Mouse (Mus musculus) kidney, adult 11 months (tissue): Measurements from ENCODE around the gene Wrap53.
A peak's percentile ranks its signal among the peaks of the same experiment; 100 is the strongest.
"Not testable (repeated sequence)": the region's sequence is repeated elsewhere in the genome, so short reads cannot be mapped to it uniquely, and the experiment has no call there.

Source experiments
- DNase-seq: peaks from one replicate; pipeline ENCODE4 v3.0.0; 2022

Wrap53 gene

DNA sequence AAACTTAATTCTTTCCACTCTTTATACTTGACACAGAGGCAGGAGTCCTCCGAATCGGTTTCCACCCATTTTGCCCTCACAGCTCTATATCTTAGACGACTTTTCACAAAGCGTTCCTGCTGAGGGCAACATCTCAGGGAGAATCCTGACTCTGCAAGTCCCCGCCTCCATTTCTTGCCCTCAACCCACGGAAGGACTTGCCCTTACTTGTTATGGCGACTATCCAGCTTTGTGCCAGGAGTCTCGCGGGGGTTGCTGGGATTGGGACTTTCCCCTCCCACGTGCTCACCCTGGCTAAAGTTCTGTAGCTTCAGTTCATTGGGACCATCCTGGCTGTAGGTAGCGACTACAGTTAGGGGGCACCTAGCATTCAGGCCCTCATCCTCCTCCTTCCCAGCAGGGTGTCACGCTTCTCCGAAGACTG is at the start of gene Wrap53, which contains the start of gene Trp53:
Wrap53 (minus strand) TSS at position 165 of the 424 bp plus-strand sequence.
Trp53 (plus strand) TSS at position 269 of the 424 bp plus-strand sequence.
- DNase-seq: peak; percentile 96

DNA sequence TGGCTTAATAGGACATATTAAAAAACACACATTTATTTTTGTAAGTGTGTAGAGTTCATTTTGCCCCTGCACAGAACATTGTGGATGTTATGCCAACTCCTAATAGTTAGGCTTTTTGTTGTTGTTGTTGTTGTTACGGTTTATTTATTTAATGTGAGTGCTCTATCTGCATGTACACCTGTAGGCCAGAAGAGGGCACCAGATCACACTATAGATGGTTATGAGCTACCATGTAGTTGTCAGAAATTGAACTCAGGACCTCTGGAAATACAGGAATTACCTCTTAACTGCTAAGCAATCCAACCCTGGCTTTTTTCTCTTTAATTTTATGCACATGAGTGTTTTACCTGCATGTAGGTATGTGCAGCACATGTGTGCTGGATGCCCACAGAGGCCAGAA is 49.7 kb upstream of the Wrap53 start:
- DNase-seq: no peak

DNA sequence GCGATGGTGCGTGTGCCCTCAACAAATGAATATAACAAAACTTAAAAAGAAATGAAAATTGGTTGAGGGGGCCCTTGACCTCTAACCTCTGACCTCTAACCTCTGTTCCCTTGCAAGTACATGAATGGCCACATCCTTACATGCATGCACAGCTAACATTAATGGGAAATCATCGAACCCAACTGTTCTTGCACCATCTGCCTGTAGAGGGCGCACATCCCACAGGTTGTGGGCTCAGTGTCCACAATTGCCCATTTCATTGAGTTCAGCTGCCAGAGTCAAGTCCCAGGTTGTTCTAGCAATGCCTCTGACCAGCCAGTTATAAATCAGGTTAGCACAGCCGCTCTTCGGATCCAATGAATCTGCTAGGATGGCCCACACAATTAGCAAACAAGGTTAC is 48.2 kb upstream of the Wrap53 start:
- DNase-seq: peak; percentile 72

DNA sequence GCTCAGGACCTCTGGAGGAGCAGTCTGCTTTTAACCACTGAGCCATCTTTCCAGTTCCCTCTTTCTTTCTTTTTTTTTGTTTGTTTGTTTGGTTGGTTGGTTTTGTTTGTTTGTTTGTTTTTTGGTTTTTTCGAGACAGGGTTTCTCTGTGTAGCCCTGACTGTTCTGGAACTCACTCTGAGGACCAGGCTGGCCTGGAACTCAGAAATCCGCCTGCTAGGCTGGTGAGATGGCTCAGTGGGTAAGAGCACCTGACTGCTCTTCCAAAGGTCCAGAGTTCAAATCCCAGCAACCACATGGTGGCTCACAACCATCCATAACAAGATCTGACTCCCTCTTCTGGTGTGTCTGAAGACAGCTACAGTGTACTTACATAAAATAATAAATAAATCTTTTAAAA is 44.3 kb upstream of the Wrap53 start:
- DNase-seq: not testable (repeated sequence)

GRCm38 (mm10) chr11:69623006-69623405 is 43.0 kb upstream of the Wrap53 start:
- no peak for DNase-seq

GRCm38 (mm10) chr11:69622406-69622805 is 42.4 kb upstream of the Wrap53 start:
- no peak for DNase-seq

- peak; percentile 57 for DNase-seq
Measured at GRCm38 (mm10) chr11:69621571-69622268, 41.7 kb upstream of the Wrap53 start, which contains the start of gene Sat2. Gene Sat2, plus strand, starts transcription at chr11:69622024.

DNA sequence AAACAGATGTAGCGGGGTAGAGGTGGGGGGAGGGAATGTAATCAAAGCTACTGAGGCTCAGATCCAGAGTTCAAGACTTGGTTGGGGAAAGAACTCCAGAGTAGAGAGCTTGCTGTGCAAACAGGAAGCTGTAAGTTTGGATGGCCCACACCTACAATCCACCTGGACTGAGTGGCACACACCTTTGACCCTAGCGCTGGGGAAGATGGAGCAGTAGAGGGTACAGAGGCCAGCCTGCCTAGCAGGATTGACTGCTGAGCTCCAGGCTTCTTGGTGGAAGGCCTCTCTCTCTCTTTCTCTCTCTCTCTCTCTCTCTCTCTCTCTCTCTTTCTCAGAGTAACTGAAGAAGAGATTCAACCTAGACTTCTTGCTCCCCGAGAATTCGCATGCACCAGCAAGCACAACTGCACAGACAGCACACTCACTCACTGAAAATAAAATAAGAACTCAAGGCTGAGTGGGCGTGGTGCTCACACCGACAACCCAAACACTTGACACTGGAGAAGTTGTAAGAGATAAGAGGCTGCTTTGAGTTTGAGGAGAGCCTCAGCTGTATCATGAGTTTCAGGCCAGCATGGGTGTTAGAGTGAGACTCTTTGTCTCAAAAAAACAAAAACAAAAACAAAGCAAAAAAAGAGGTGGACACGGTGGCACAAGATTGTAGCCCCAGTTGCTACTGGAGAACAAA is 40.5 kb upstream of the Wrap53 start:
- DNase-seq: no peak

DNA sequence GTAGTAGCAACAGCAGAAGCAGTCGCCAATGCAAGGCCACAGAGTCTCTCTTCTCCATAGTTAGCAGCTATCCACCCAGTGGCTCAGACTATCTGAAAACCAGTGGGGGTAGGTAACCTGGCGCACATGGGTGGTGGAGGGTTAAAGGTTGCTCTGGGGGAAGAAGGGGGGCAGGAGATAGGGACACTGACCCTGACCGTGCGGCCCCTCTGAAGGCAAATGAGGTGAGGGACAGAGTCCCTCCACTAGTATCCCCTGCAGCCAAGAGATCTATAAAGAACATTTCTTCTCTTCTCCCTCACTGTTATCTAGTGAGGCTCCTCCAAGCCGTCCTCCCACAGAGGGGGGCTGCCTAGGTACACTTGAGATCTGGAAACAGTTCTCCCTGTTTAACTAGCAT is 37.8 kb upstream of the Wrap53 start, which contains the start of gene Shbg:
Shbg (minus strand) TSS at position 101 of the 400 bp plus-strand sequence.
- no peak for DNase-seq

DNA sequence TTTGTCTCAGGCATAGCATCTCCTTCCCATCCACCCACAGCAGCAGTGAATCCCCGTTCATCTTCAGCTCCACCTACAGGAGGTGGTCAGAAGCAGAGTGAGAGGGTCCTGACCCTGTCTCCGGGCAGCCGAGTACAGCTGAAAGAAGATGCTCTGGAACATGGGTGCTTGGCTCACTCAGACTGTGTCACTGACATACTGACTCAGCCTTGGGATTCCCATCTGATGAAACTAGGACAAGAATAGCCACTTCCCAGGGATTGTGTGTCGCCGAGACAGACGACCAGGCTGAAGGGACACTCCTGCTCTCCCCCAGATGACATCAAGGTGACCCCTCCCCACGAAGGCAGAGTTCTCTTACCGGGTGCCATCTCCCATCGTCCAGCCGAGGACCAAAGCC is 36.7 kb upstream of the Wrap53 start:
- no peak for DNase-seq

GRCm38 (mm10) chr11:69614257-69614588 is 34.2 kb upstream of the Wrap53 start:
- not testable (repeated sequence) for DNase-seq

DNA sequence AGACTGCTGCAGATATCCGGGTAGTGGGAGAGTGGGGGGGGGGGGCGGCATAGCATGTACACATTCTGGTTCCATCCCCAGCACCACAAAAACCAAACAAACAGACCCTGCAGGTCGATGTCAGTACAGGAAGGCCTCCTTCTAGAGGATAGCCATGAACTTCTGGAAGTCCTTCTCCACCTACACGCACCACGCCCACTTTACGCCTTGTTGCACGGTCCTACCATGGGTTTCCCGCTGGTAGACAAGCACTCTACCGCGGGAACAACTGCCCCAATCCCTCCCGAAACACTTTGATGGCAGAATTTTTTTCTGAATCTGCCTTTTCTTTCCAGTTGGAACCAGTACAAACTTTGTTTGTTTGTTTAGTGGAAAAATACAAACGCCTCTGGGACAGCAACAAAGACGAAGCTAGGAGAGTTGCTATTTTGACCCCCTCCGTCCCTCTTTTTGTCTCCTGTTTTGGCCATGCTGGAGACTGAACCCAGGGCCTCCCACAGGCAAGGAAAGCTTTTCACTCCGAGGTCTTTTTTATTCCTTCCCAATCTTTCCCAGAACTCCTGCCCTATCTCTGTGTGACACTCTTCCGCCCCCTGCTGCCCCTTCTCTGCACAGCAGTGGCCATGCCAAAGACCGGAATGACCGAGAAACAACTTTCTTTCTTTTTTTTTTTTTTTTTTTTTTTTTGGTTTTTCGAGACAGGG is 33.6 kb upstream of the Wrap53 start:
- DNase-seq: peak; percentile 83

- DNase-seq: no peak
Measured at GRCm38 (mm10) chr11:69610899-69611298, 30.8 kb upstream of the Wrap53 start.

DNA sequence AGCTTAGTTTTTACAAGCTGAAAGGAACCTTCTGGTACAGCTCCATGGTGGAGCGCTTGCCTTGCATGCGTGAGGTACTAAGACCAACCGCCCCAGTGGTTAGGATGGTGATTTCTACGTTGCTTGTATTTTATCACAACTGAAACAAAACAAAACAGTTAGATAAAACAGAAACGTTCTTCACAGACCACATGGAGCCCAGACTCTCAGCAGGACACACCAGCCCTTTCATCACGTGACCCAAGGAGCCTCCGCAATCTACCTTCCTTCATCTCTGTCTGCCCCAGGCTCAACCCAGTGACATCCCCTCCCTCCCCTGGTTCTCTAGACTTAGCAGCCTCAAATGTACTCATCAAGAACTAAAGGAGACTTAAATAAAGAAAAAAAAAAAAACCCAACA is 29.4 kb upstream of the Wrap53 start:
- no peak for DNase-seq

- DNase-seq: no peak
Measured at GRCm38 (mm10) chr11:69608525-69608924, 28.5 kb upstream of the Wrap53 start.

DNA sequence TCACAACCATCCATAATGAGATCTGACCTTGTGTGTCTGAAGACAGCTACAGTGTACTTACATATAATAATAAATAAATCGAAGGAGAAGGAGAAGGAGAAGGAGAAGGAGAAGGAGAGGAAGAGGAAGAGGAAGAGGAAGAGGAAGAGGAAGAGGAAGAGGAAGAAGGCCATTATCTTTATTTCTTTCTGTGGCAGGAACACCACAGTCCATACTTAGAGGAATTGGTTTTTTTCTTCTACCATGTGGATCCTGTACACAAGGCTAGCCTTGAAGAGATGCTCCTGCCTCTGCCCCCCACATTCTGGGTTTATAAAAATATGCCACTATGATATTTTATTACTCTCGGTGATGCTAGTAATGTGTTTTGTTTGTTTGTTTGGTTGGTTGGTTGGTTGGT is 26.8 kb upstream of the Wrap53 start:
- no peak for DNase-seq

DNA sequence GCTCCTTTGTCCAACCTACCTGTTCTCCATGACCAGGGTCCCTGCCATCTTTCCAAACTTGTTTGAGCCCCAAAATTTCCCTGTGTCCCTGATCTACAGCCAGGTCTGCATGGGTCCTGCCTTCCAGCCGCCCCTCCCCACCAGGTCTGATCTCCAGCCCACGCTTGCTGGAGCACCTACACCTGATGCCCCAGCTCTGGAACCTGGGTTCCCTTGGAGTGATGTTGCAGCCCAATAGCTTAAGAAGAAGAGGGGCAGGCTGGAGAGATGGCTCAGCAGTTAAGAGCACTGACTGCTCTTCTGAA is 26.4 kb upstream of the Wrap53 start:
- no peak for DNase-seq

DNA sequence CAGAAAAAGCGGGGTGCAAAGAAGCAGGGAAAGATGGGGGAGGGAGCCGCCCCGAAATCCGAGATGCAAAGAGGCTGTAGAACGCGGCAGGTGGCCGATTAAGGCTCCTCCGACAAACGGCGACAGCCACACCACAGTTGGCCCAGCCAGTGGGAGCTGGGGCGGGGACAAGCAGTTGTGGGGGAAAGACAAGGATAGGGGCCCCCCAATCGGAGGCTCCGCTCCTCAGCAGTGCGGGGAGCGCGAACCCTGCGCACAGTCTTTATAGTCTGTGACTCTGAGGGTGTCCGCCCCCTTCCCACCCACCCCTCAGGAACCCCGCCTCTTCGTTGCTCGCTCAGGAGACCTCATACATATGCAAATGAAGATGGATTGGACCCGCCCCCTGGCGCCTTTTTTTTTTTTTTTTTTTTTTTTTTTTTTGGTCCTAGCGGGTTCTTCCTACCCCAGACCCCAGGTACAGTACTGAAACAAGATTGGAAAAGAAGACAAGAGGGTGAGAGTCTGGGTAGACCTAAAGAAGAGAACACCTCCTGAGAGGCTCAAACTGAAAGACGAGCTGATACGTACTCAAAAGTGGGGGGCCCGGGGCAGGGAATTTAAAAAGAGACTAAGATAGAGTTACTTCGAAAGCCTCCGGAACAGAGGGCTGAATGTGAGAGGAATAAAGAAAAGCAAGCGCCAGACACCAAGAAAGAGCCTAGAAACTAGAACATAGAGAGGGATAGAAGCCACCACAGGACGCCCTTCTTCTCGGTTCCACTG is 25.9 kb upstream of the Wrap53 start, which contains the start of gene Atp1b2:
Atp1b2 (minus strand) TSS at position 217 of the 765 bp plus-strand sequence.
- DNase-seq: peak; percentile 57

DNA sequence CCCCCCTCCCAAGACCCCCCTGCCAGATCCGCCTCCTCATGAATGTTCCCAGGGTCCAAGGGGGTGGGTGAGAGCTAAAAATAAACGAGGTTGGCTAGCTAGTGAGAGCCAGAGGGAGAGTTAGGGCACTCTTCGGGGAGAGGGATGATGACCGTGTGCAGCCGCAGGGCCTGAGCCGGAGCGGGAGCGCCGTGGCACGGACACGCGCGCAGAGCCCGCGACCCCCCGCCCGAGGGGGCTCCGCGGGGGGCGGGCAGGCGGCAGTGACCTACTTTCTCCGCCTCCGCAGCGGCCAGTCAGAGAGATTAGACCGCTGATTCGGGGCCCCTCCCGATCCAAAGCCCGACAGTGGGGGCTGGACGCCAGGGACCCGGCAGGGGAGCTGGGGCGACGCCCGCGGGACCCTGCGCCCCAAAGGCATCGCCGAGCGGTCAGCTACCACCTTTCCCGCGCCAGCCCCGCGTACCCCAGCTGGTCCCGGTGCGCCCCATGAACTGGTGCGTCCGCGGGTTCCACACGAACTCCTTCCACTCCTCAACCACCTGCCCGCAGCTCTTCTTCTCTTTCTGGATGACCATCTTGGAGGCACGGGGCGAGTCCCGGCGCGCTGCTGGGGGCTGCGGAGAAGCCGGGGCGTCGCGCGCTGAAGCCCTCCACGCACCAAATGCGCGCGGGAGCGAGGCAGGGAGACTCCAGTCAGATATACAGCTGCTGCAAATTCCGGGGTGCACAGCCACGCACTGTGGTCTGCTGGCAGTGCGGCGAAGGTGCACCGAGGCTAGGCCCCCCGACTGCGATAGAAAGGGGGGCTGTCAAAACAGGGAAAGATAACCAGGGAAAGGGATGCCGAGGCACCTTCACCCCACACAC is 25.0 kb upstream of the Wrap53 start:
- no peak for DNase-seq

GRCm38 (mm10) chr11:69604347-69604746 is 24.3 kb upstream of the Wrap53 start:
- DNase-seq: no peak

DNA sequence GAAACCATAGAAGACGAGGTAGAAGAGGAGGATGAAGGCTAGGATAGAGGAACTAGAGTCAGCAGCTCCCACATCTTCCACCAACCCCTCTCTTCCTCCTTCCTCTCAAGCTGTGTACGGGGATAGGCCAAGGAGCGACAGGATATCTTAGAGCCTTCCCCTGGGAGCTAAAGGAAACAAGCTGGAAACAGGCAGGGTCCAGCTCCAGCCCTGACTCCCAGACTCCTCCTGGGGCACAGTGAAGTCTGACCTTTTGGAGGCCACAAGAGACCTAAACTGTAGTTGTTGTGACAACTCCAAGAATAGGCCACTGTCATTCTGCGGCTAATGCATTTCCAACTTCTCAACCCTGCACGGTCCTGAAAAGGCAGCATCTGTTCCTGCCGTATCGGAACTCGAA is 23.5 kb upstream of the Wrap53 start:
- DNase-seq: no peak

GRCm38 (mm10) chr11:69601768-69602167 is 21.7 kb upstream of the Wrap53 start:
- no peak for DNase-seq
